Mouse (Mus musculus) neural tube, embryonic 12.5 days (tissue): Measurements from ENCODE around the gene Fnbp4. TPM values are rescaled to one million over a fixed set of nuclear protein-coding genes. Genes with fewer than 3 reads are reported as not detected.
"Not testable (repeated sequence)": the region's sequence is repeated elsewhere in the genome, so short reads cannot be mapped to it uniquely, and the experiment has no call there.

Experiments used
- ATAC-seq: fragments of 200-750 bp; cut with Nextera tagmentation; 2 replicates; pipeline ENCODE4 v1.8.0; 2017; ENCODE audit warnings: low read depth, mild to moderate bottlenecking, moderate TSS enrichment, moderate library complexity; ENCODE audit not compliant: low FRiP score
- H3K27ac ChIP-seq: fragments of 300-500 bp; sonication (generic); 2 replicates; pipeline ENCODE4 v1.5.1; 2016
- H3K27me3 ChIP-seq: fragments of 300-500 bp; sonication (generic); replicated peaks from 2 replicates; pipeline ENCODE4 v1.6.1; 2016; ENCODE audit warnings: mild to moderate bottlenecking
- H3K36me3 ChIP-seq: fragments of 300-500 bp; sonication (generic); 2 replicates; pipeline ENCODE4 v1.6.1; 2016; ENCODE audit warnings: mild to moderate bottlenecking
- H3K4me1 ChIP-seq: fragments of 300-500 bp; sonication (generic); 2 replicates; pipeline ENCODE4 v1.6.1; 2016
- H3K4me2 ChIP-seq: fragments of 300-500 bp; sonication (generic); replicated peaks from 2 replicates; pipeline ENCODE4 v1.6.1; 2016; ENCODE audit warnings: mild to moderate bottlenecking
- H3K4me3 ChIP-seq: fragments of 300-500 bp; sonication (generic); 2 replicates; pipeline ENCODE4 v1.5.1; 2016
- H3K9ac ChIP-seq: fragments of 300-500 bp; sonication (generic); 2 replicates; pipeline ENCODE4 v1.6.1; 2016; ENCODE audit warnings: mild to moderate bottlenecking
- H3K9me3 ChIP-seq: fragments of 300-500 bp; sonication (generic); 2 replicates; pipeline ENCODE4 v1.6.1; 2016; ENCODE audit warnings: mild to moderate bottlenecking
- WGBS: fragments of 180-500 bp; shearing (Covaris S2); methylation state at CpG from one replicate; pipeline ENCODE4 v1.1.7; 2016; 5-methylcytosine and 5-hydroxymethylcytosine counted together
- polyA plus RNA-seq: library from polyadenylated mRNA; unstranded; fragments of >200 nt; fragmentation: Nextera tagmentation; extraction: Ambion mirVana; gene quantifications from 2 replicates; pipeline ENCODE4 v1.2.1, GENCODE M21; 2016

Fnbp4 gene
- polyA plus RNA-seq, 1 experiment from 2014 or later: 134 TPM

DNA sequence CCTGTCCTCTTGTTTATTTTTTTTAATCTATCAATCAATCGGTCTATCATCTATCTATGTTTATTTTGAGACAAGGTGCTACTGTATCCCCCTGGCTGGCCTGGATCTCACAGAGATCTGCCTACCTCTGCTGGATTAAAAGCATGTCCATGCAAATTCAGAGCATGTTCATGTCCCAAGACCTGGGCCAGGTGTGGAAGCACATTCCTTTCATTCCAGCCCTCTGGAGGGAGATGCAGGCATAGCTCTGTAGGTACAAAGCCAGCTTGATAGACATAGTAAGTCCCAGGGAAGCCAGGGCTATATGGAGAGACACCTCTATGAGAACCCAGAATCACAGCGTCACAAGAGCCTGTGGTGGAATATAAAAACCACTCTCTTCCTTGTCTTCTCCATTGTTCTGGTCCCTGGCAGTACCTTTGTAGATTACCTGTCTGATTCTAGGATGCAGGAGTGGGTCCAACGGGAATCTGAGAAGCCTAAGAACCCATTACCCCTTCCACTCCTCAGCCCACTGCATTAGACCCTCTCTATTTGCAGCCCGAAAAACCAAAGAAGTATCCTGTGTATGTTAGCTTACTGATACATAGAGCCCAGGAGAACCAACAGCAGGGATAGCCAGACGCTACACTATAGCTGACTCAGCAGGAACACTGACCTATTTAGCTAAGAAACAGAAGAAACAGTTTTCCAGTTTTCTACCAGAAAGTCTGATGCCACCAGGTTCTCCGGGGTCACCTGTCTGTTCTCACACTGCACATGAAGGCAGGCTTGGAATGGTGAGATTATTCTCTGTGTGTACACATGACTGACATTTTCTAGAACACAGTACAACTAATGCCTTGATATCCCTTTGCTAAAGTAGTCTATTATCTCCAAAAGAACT is 63.3 kb downstream of the Fnbp4 start:
- H3K4me2 ChIP-seq: no peak overlapping the region
- H3K27ac ChIP-seq: no peak overlapping the region
- H3K9me3 ChIP-seq: no peaks in the 10 kb centered on the region
- H3K9ac ChIP-seq: no peak overlapping the region
- H3K36me3 ChIP-seq: no peaks in the 10 kb centered on the region
- H3K4me3 ChIP-seq: no peak overlapping the region
- WGBS: 86% methylated on average over 6 of the region's 6 CpGs
- no peaks in the 10 kb centered on the region for H3K27me3 ChIP-seq
- no peaks in the 10 kb centered on the region for H3K4me1 ChIP-seq
- no peak for ATAC-seq

DNA sequence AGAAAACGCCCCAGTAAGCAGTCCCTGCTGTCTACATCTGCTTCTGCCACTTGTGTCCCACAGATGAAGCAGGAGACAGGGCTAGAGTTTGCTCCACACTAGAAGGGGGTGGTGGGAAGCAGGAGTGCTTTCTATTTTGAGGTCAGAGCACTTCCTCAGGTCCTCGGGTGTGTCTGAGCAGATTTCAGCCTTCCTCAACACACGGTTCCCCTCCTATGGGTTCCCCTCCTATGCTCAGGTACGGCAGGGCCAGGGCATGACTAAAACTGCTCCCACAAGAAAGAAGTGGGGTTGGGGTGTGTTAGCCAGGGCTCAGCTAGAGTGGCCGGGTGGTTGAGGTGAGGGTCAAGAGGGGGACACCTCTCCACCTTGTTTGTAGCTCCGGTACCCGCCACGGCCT is 65.6 kb downstream of the Fnbp4 start:
- H3K9ac ChIP-seq: no peak overlapping the region
- H3K4me1 ChIP-seq: no peaks in the 10 kb centered on the region
- no peak for ATAC-seq
- H3K27ac ChIP-seq: no peak overlapping the region
- H3K9me3 ChIP-seq: no peaks in the 10 kb centered on the region
- no peak overlapping the region for H3K4me3 ChIP-seq
- 93% methylated on average over 8 of the region's 8 CpGs for WGBS
- no peak overlapping the region for H3K4me2 ChIP-seq
- H3K36me3 ChIP-seq: no peaks in the 10 kb centered on the region
- no peaks in the 10 kb centered on the region for H3K27me3 ChIP-seq

DNA sequence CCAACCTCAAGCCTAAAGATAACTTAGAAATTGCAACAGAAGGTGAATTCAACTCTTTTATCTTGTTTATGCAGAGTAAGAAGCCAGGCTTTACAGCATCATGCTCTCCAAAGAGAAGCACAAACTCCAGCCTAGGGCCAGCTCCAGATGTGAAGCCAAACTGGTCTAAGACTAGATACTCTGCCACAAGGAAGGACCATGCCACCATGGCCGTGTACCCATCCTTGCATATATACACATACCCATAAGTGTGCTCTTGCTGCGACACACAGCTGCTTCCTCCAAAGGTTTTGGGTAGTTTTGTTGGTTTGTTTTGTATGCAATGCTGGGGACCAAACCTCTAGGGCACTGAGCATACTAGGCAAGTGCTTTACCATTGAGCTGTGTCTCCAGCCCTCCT is 70.1 kb downstream of the Fnbp4 start:
- H3K27ac ChIP-seq: no peak overlapping the region
- H3K4me2 ChIP-seq: no peak overlapping the region
- no peaks in the 10 kb centered on the region for H3K9me3 ChIP-seq
- no peaks in the 10 kb centered on the region for H3K4me1 ChIP-seq
- H3K27me3 ChIP-seq: no peaks in the 10 kb centered on the region
- no peak overlapping the region for H3K4me3 ChIP-seq
- H3K9ac ChIP-seq: no peak overlapping the region
- no peak for ATAC-seq
- H3K36me3 ChIP-seq: no peaks in the 10 kb centered on the region
- 83% methylated on average over 2 of the region's 2 CpGs for WGBS

DNA sequence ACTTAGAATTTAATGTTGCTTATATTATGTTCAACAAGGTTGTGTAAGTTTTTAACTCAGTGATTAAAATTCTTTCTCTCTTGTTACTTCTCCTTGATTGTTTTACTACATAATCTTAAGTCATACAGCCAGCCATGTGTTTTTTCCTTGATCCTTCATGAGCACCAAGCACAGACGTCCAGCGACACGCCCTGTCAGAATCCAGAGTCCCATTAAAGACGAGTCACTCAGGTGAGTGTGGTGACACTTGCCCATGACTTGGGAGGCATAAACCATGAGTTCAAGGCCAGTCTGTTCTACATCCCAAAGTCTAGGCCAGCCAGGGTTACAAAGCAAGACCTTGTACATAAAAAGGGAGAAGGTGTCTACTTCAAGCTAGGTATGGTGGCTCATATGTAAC is 71.0 kb downstream of the Fnbp4 start:
- Histone ChIP-seq H3K4me1 (no peaks in the 10 kb centered on the region), H3K9me3 (no peaks in the 10 kb centered on the region)

DNA sequence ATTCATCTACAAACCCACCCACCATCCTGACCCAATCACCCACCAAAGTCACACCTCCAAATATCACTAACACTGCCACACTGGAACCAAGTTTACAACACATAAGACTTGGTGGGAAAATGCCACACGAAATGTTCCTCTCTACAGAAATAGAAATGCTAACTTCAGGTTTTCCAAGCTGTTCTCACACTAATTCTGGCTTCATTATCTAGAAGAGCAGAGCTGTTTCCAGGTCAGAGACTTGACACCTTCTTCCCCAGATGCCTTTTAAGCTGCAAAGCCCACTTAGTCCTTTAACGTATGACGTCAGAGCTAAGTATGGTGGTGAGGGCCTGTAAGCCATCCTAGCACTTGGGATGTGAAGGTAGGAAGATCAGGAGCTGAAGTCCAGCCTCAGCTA is 73.5 kb downstream of the Fnbp4 start:
- Histone ChIP-seq H3K27ac (no peak overlapping the region), H3K9ac (no peak overlapping the region), H3K36me3 (no peaks in the 10 kb centered on the region), H3K4me3 (no peak overlapping the region), H3K27me3 (no peaks in the 10 kb centered on the region), H3K4me2 (no peak overlapping the region), H3K4me1 (no peaks in the 10 kb centered on the region), H3K9me3 (no peaks in the 10 kb centered on the region)
- no peak for ATAC-seq
- whole genome bisulfite sequencing: 91% methylated on average over 3 of the region's 3 CpGs

More for the DNA sequence above, 71.0 kb downstream of the Fnbp4 start:
- no peak overlapping the region for H3K4me3 ChIP-seq
- ATAC-seq: no peak
- no peak overlapping the region for H3K4me2 ChIP-seq
- H3K27ac ChIP-seq: no peak overlapping the region
- H3K9ac ChIP-seq: no peak overlapping the region
- 82% methylated on average over 4 of the region's 4 CpGs for WGBS
- H3K36me3 ChIP-seq: no peaks in the 10 kb centered on the region
- no peaks in the 10 kb centered on the region for H3K27me3 ChIP-seq

DNA sequence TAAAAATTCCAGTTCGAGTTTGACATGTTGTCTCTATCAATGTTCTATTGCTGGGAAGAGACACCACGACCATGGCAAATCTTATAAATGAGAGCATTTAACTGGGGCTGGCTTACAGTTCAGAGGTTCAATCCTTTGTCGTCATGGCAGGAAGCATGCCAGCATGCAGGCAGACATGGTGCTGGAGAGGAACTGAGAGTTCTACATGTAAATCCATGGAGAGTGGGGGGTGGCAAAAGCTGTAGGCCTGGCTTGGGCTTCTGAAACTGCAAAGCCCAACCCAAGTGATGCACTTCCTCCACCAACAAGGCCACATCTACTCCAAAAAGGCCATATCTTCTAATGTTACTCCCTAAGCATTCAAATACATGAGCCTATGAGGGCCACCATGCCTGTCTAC is 75.7 kb downstream of the Fnbp4 start:
- H3K9ac ChIP-seq: no peak overlapping the region
- H3K27ac ChIP-seq: no peak overlapping the region
- H3K4me3 ChIP-seq: no peak overlapping the region
- H3K4me2 ChIP-seq: no peak overlapping the region
- no peaks in the 10 kb centered on the region for H3K36me3 ChIP-seq
- no peaks in the 10 kb centered on the region for H3K4me1 ChIP-seq
- no peaks in the 10 kb centered on the region for H3K9me3 ChIP-seq
- no peaks in the 10 kb centered on the region for H3K27me3 ChIP-seq
- 85% methylated on average over 3 of the region's 3 CpGs for WGBS
- ATAC-seq: no peak

- Histone ChIP-seq H3K36me3 (no peaks in the 10 kb centered on the region), H3K27ac (no peak overlapping the region), H3K9me3 (no peaks in the 10 kb centered on the region), H3K4me3 (no peak overlapping the region), H3K27me3 (no peaks in the 10 kb centered on the region), H3K4me1 (no peaks in the 10 kb centered on the region), H3K9ac (no peak overlapping the region), H3K4me2 (no peak overlapping the region)
- no peak for ATAC-seq
- 83% methylated on average over 2 of the region's 2 CpGs for WGBS
These were observed 77.8 kb downstream of the Fnbp4 start for GRCm38 (mm10) chr2:90822978-90823377.

GRCm38 (mm10) chr2:90823781-90824180 is 78.6 kb downstream of the Fnbp4 start:
- no peak overlapping the region for H3K9ac ChIP-seq
- no peak for ATAC-seq
- H3K27me3 ChIP-seq: no peaks in the 10 kb centered on the region
- no peaks in the 10 kb centered on the region for H3K4me1 ChIP-seq
- H3K36me3 ChIP-seq: no peaks in the 10 kb centered on the region
- no peaks in the 10 kb centered on the region for H3K9me3 ChIP-seq
- WGBS: 81% methylated on average over 6 of the region's 6 CpGs
- no peak overlapping the region for H3K4me3 ChIP-seq
- H3K4me2 ChIP-seq: no peak overlapping the region
- H3K27ac ChIP-seq: no peak overlapping the region

- H3K27me3 ChIP-seq, H3K4me2 ChIP-seq, H3K9ac ChIP-seq, H3K4me3 ChIP-seq, H3K4me1 ChIP-seq, ATAC-seq, H3K27ac ChIP-seq, H3K9me3 ChIP-seq, H3K36me3 ChIP-seq: not testable (repeated sequence)
- WGBS: 57% methylated on average over 10 of the region's 10 CpGs
These were observed 79.4 kb downstream of the Fnbp4 start for GRCm38 (mm10) chr2:90824528-90824927.

GRCm38 (mm10) chr2:90825515-90826172 is 80.5 kb downstream of the Fnbp4 start:
- WGBS: 89% methylated on average over 11 of the region's 11 CpGs
- Histone ChIP-seq H3K27ac (no peak overlapping the region), H3K9ac (no peak overlapping the region), H3K27me3 (no peaks in the 10 kb centered on the region), H3K4me1 (no peaks in the 10 kb centered on the region), H3K36me3 (no peaks in the 10 kb centered on the region), H3K4me3 (no peak overlapping the region), H3K9me3 (no peaks in the 10 kb centered on the region), H3K4me2 (no peak overlapping the region)
- no peak for ATAC-seq

GRCm38 (mm10) chr2:90828739-90829138 is 83.6 kb downstream of the Fnbp4 start:
- Histone ChIP-seq H3K4me2 (no peak overlapping the region), H3K4me3 (no peak overlapping the region), H3K4me1 (no peaks in the 10 kb centered on the region), H3K27me3 (no peaks in the 10 kb centered on the region), H3K9me3 (no peaks in the 10 kb centered on the region), H3K36me3 (no peaks in the 10 kb centered on the region), H3K27ac (no peak overlapping the region), H3K9ac (no peak overlapping the region)
- WGBS: 76% methylated on average over 7 of the region's 7 CpGs
- no peak for ATAC-seq
